ENCODE assay signal across 8 mouse cellular contexts in the genomic region with DNA sequence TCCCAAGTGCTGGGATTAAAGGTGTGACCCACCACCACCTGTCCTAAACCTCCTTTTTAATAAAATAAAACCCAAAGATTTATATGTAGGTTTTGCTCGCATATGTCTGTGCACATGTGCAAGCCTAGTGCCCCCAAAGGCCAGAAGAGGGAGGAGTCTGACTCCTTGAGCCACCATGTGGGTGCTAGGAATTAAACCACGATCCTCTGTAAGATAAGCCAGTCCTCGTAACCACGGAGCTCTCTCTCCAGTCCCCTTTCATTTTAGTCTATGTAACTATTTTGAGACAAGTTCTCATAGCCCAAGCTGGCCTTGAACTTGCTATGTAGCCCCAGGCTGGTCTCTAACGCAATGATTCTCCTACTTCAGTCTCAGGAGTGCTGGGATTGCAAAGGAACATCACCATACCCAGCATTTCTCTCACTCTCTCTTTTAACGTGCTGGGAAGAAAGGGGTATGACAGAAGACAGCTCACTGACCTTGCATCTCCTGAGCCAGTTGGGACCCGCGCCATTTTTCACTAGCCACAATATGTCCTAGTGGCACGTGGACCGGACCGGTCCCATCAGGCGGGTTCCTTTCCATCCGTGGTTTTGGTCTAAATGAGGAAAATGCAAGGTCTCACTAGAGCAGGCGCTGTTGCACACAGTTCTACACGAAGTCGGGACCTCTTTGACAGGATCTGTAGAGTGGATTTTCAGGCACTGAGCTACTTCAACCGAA. TPM values are rescaled to one million over a fixed set of nuclear protein-coding genes. Genes with fewer than 3 reads are reported as not detected.
DNase-seq lines count a peak whose midpoint lies in the region; ATAC-seq and TF ChIP-seq lines count a peak whose summit lies in the region.

No protein-coding gene starts in this region.

- H3K4me2 ChIP-seq in lung, embryonic 15.5 days: peak overlapping the region; percentile 86
- peak overlapping the region; percentile 83 for H3K4me2 ChIP-seq in intestine, embryonic 15.5 days (replicated peaks)
- peak overlapping the region; percentile 63 for H3K4me2 ChIP-seq in midbrain, embryonic 16.5 days (ENCODE audit: low read length)

- TF ChIP-seq POLR2A in bone marrow macrophage, adult 2 months (IDR thresholded peaks at IDR 0.05; ENCODE audit: borderline replicate concordance, low read depth, low read length): no peak

- no peak for TF ChIP-seq CTCF in bone marrow macrophage, adult 2 months (IDR thresholded peaks at IDR 0.05; ENCODE audit: low read depth, low read length)

- no peaks in the 10 kb centered on the region for H3K9me3 ChIP-seq in lung, embryonic 15.5 days
- H3K9me3 ChIP-seq in forebrain, embryonic 10.5 days: no peaks in the 10 kb centered on the region
- H3K9me3 ChIP-seq in intestine, embryonic 15.5 days: no peaks in the 10 kb centered on the region
- H3K9me3 ChIP-seq in midbrain, embryonic 16.5 days (replicated peaks; ENCODE audit: control insufficient read depth, low read length, poor library complexity, severe bottlenecking): no peaks in the 10 kb centered on the region

- H3K27me3 ChIP-seq in lung, embryonic 15.5 days: no peaks in the 10 kb centered on the region
- no peaks in the 10 kb centered on the region for H3K27me3 ChIP-seq in forebrain, embryonic 10.5 days (ENCODE audit: poor library complexity, severe bottlenecking)
- no peaks in the 10 kb centered on the region for H3K27me3 ChIP-seq in intestine, embryonic 15.5 days (replicated peaks)
- H3K27me3 ChIP-seq in midbrain, embryonic 16.5 days (ENCODE audit: control insufficient read depth, insufficient read depth, low read depth, low read length): no peaks in the 10 kb centered on the region

- no peak overlapping the region for H3K27ac ChIP-seq in lung, embryonic 15.5 days
- no peak overlapping the region for H3K27ac ChIP-seq in bone marrow macrophage, adult 2 months (ENCODE audit: insufficient read depth, low read depth, low read length)
- peak overlapping the region; percentile 88 for H3K27ac ChIP-seq in forebrain, embryonic 10.5 days
- H3K27ac ChIP-seq in intestine, embryonic 15.5 days: peak overlapping the region; percentile 66
- H3K27ac ChIP-seq in midbrain, embryonic 16.5 days (ENCODE audit: low read length): no peak overlapping the region

- H3K4me3 ChIP-seq in lung, embryonic 15.5 days: peak overlapping the region; percentile 71
- H3K4me3 ChIP-seq in bone marrow macrophage, adult 2 months (ENCODE audit: insufficient read depth, low read length): peak overlapping the region; percentile 70
- peak overlapping the region; percentile 75 for H3K4me3 ChIP-seq in forebrain, embryonic 10.5 days
- peak overlapping the region; percentile 75 for H3K4me3 ChIP-seq in intestine, embryonic 15.5 days (replicated peaks)
- peak overlapping the region; percentile 63 for H3K4me3 ChIP-seq in midbrain, embryonic 16.5 days (ENCODE audit: low read depth, low read length)

- 10% methylated on average over 17 of the region's 17 CpGs for whole genome bisulfite sequencing in lung, embryonic 15.5 days
- 16% methylated on average over 17 of the region's 17 CpGs for WGBS in forebrain, embryonic 10.5 days
- WGBS in intestine, embryonic 15.5 days: 10% methylated on average over 17 of the region's 17 CpGs
- 14% methylated on average over 17 of the region's 17 CpGs for WGBS in midbrain, embryonic 16.5 days

- peaks cover 18% of the 10 kb centered on the region for H3K4me1 ChIP-seq in lung, embryonic 15.5 days
- H3K4me1 ChIP-seq in bone marrow macrophage, adult 2 months (ENCODE audit: control insufficient read depth, insufficient read depth, low read length): peaks cover 5% of the 10 kb centered on the region
- peaks cover 25% of the 10 kb centered on the region for H3K4me1 ChIP-seq in forebrain, embryonic 10.5 days
- peaks cover 17% of the 10 kb centered on the region for H3K4me1 ChIP-seq in intestine, embryonic 15.5 days (replicated peaks)
- H3K4me1 ChIP-seq in midbrain, embryonic 16.5 days (ENCODE audit: control insufficient read depth, insufficient read depth, low read length): peaks cover 17% of the 10 kb centered on the region

- peak overlapping the region; percentile 60 for H3K9ac ChIP-seq in lung, embryonic 15.5 days
- peak overlapping the region; percentile 64 for H3K9ac ChIP-seq in intestine, embryonic 15.5 days
- H3K9ac ChIP-seq in midbrain, embryonic 16.5 days (ENCODE audit: low read depth, low read length): peak overlapping the region; percentile 60

- DNase-seq in lung, adult 18-20 months: no peak
- no peak for DNase-seq in forebrain, embryonic 10.5 days (ENCODE audit: extremely low spot score, low spot score)
- DNase-seq in urinary bladder, postnatal 14 days (ENCODE audit: low spot score): no peak
- no peak for DNase-seq in right cerebral cortex, adult 18-20 months

- peaks cover 23% of the 10 kb centered on the region for H3K36me3 ChIP-seq in lung, embryonic 15.5 days
- H3K36me3 ChIP-seq in forebrain, embryonic 10.5 days (replicated peaks): peaks cover 66% of the 10 kb centered on the region
- peaks cover 19% of the 10 kb centered on the region; the same call in 1 of the 2 replicates for H3K36me3 ChIP-seq in intestine, embryonic 15.5 days
- peaks cover 5% of the 10 kb centered on the region; the same call in 1 of the 2 replicates for H3K36me3 ChIP-seq in midbrain, embryonic 16.5 days (ENCODE audit: control insufficient read depth, insufficient read depth, low read length)

- no peak for ATAC-seq in lung, embryonic 15.5 days (ENCODE audit: borderline replicate concordance, extremely low read depth, low FRiP score, low TSS enrichment)
- peak; percentile 27 for ATAC-seq in intestine, embryonic 15.5 days
- peak; percentile 2; the same call in 1 of the 2 replicates for ATAC-seq in midbrain, embryonic 16.5 days

RNA-seq across cellular contexts. Expression of gene Faap24, which starts 0.7 kb away (rescaled TPM):
- 18.0 and 19.0 TPM in 2 replicates for polyA plus RNA-seq in lung, embryonic 15.5 days (2015; fragmentation: Nextera tagmentation; extraction: Ambion mirVana)
- 8.1 and 8.5 TPM in 2 replicates for polyA plus RNA-seq in bone marrow macrophage, adult 2 months (2012; ENCODE audit: insufficient read depth, insufficient read length, missing spikeins)
- polyA plus RNA-seq in forebrain, embryonic 10.5 days (2016; fragmentation: Nextera tagmentation; extraction: Ambion mirVana): 28.4 and 29.3 TPM in 2 replicates
- polyA plus RNA-seq in intestine, embryonic 15.5 days (2015; fragmentation: Nextera tagmentation; extraction: Ambion mirVana): 22.0 and 22.7 TPM in 2 replicates
- 17.7 and 19.4 TPM in 2 replicates for polyA plus RNA-seq in midbrain, embryonic 16.5 days (2015; fragmentation: Nextera tagmentation; extraction: Ambion mirVana)

RNA-seq across cellular contexts. Expression of gene Cep89, which starts 0.9 kb away (rescaled TPM):
- polyA plus RNA-seq in lung, embryonic 15.5 days (2015; fragmentation: Nextera tagmentation; extraction: Ambion mirVana): 52.9 and 56.8 TPM in 2 replicates
- polyA plus RNA-seq in bone marrow macrophage, adult 2 months (2012; ENCODE audit: insufficient read depth, insufficient read length, missing spikeins): 16.6 and 16.9 TPM in 2 replicates
- 69.9 and 72.3 TPM in 2 replicates for polyA plus RNA-seq in forebrain, embryonic 10.5 days (2016; fragmentation: Nextera tagmentation; extraction: Ambion mirVana)
- polyA plus RNA-seq in intestine, embryonic 15.5 days (2015; fragmentation: Nextera tagmentation; extraction: Ambion mirVana): 43.2 and 45.8 TPM in 2 replicates
- polyA plus RNA-seq in midbrain, embryonic 16.5 days (2015; fragmentation: Nextera tagmentation; extraction: Ambion mirVana): 34.7 and 36.4 TPM in 2 replicates

RNA-seq across cellular contexts. Expression of gene Slc7a9, which starts 52.7 kb away (rescaled TPM):
- polyA plus RNA-seq in lung, embryonic 15.5 days (2015; fragmentation: Nextera tagmentation; extraction: Ambion mirVana): 0.30 and 0.38 TPM in 2 replicates
- polyA plus RNA-seq in bone marrow macrophage, adult 2 months (2012; ENCODE audit: insufficient read depth, insufficient read length, missing spikeins): not detected in 2 replicates
- 0.29 TPM in 1 of 2 replicates, not detected in the other for polyA plus RNA-seq in forebrain, embryonic 10.5 days (2016; fragmentation: Nextera tagmentation; extraction: Ambion mirVana)
- 65.1 and 69.8 TPM in 2 replicates for polyA plus RNA-seq in intestine, embryonic 15.5 days (2015; fragmentation: Nextera tagmentation; extraction: Ambion mirVana)
- not detected in 2 replicates for polyA plus RNA-seq in midbrain, embryonic 16.5 days (2015; fragmentation: Nextera tagmentation; extraction: Ambion mirVana)

Comparison
In these comparisons a context has a peak if more than half of its experiments do, and no peak if none do; other contexts are left out.
1. H3K27ac ChIP-seq: peak in forebrain, embryonic 10.5 days (single experiment) and intestine, embryonic 15.5 days (single experiment); none in lung, embryonic 15.5 days (single experiment), bone marrow macrophage, adult 2 months (single experiment) and midbrain, embryonic 16.5 days (single experiment).
2. RNA of gene Slc7a9, which starts 52.7 kb away (polyA plus RNA-seq): 65.1 to 69.8 TPM in intestine, embryonic 15.5 days; 0.30 to 0.38 TPM in lung, embryonic 15.5 days, 0.29 TPM in forebrain, embryonic 10.5 days, not detected in midbrain, embryonic 16.5 days and not detected in bone marrow macrophage, adult 2 months; every median in the first group is over 10 times any median in the second.
3. Peak in every context shown above with its lines, with median percentiles within 50 percentile points of each other: H3K4me2 ChIP-seq, H3K4me3 ChIP-seq and H3K9ac ChIP-seq.